Mouse (Mus musculus): ENCODE results near the gene Ephx4.

Ephx4 gene

GRCm38 (mm10) chr5:107410305-107410704 lies 7.8 kb downstream of the Ephx4 start:
- TF ChIP-seq GATA4 (IDR thresholded peaks at IDR 0.05; ENCODE audit: insufficient replicate concordance, low read length), result no peak

- TF ChIP-seq GATA4 (IDR thresholded peaks at IDR 0.05; ENCODE audit: insufficient replicate concordance, low read length), result no peak
These were observed 8.8 kb downstream of the Ephx4 start for GRCm38 (mm10) chr5:107411326-107411725.

- no peak for TF ChIP-seq GATA4 (IDR thresholded peaks at IDR 0.05; ENCODE audit: insufficient replicate concordance, low read length)
These were observed 9.7 kb downstream of the Ephx4 start for GRCm38 (mm10) chr5:107412285-107412684.

- TF ChIP-seq GATA4 (IDR thresholded peaks at IDR 0.05; ENCODE audit: insufficient replicate concordance, low read length), result no peak
These were observed 12.6 kb downstream of the Ephx4 start for GRCm38 (mm10) chr5:107415098-107415497.

GRCm38 (mm10) chr5:107421676-107422075 lies 19.1 kb downstream of the Ephx4 start:
- no peak for TF ChIP-seq GATA4 (IDR thresholded peaks at IDR 0.05; ENCODE audit: insufficient replicate concordance, low read length)

GRCm38 (mm10) chr5:107431249-107431648 lies 28.7 kb downstream of the Ephx4 start, which contains the start of gene Lpcat2b:
Lpcat2b (plus strand) TSS chr5:107431549.
- no peak for TF ChIP-seq GATA4 (IDR thresholded peaks at IDR 0.05; ENCODE audit: insufficient replicate concordance, low read length)

GRCm38 (mm10) chr5:107434001-107434400 lies 31.5 kb downstream of the Ephx4 start:
- no peak for TF ChIP-seq GATA4 (IDR thresholded peaks at IDR 0.05; ENCODE audit: insufficient replicate concordance, low read length)

GRCm38 (mm10) chr5:107436185-107436584 lies 33.6 kb downstream of the Ephx4 start:
- no peak for TF ChIP-seq GATA4 (IDR thresholded peaks at IDR 0.05; ENCODE audit: insufficient replicate concordance, low read length)

GRCm38 (mm10) chr5:107436587-107437209 lies 34.2 kb downstream of the Ephx4 start:
- TF ChIP-seq GATA4 (IDR thresholded peaks at IDR 0.05; ENCODE audit: insufficient replicate concordance, low read length), result no peak

- TF ChIP-seq GATA4 (IDR thresholded peaks at IDR 0.05; ENCODE audit: insufficient replicate concordance, low read length), result no peak; the same call in 1 of the 2 replicates
These were observed 35.1 kb downstream of the Ephx4 start, which contains the start of gene Btbd8 for GRCm38 (mm10) chr5:107437464-107438281. Btbd8 (plus strand) TSS chr5:107437997.

GRCm38 (mm10) chr5:107438353-107438752 lies 35.8 kb downstream of the Ephx4 start:
- no peak for TF ChIP-seq GATA4 (IDR thresholded peaks at IDR 0.05; ENCODE audit: insufficient replicate concordance, low read length)

- TF ChIP-seq GATA4 (IDR thresholded peaks at IDR 0.05; ENCODE audit: insufficient replicate concordance, low read length), result no peak
These were observed 39.3 kb downstream of the Ephx4 start for GRCm38 (mm10) chr5:107441881-107442280.

GRCm38 (mm10) chr5:107444251-107444650 lies 41.7 kb downstream of the Ephx4 start:
- TF ChIP-seq GATA4 (IDR thresholded peaks at IDR 0.05; ENCODE audit: insufficient replicate concordance, low read length), result no peak

GRCm38 (mm10) chr5:107447977-107448376 lies 45.4 kb downstream of the Ephx4 start:
- TF ChIP-seq GATA4 (IDR thresholded peaks at IDR 0.05; ENCODE audit: insufficient replicate concordance, low read length), result no peak

- TF ChIP-seq GATA4 (IDR thresholded peaks at IDR 0.05; ENCODE audit: insufficient replicate concordance, low read length), result no peak
These were observed 46.2 kb downstream of the Ephx4 start for GRCm38 (mm10) chr5:107448784-107449183.

GRCm38 (mm10) chr5:107449620-107450019 lies 47.1 kb downstream of the Ephx4 start:
- no peak for TF ChIP-seq GATA4 (IDR thresholded peaks at IDR 0.05; ENCODE audit: insufficient replicate concordance, low read length)
